Mouse (Mus musculus) spleen, adult 2 months (tissue): ENCODE measurements at regions not wholly inside any gene's neighbourhood (a gene's known extent, or its start where the extent isn't known, plus 50 kb on each side); places are given as distances from the start of the nearest gene placed in this dataset.

Experiments
- CTCF ChIP-seq: fragments of 200-500 bp; IDR thresholded peaks from 2 replicates; pipeline ENCODE4 v1.5.1; 2011; ENCODE audit warnings: mild to moderate bottlenecking, inconsistent platforms; ENCODE audit not compliant: insufficient read depth, insufficient read length, insufficient replicate concordance; ENCODE audit errors: extremely low read depth
- POLR2A ChIP-seq: fragments of 200-500 bp; IDR thresholded peaks from 2 replicates; pipeline ENCODE4 v1.6.1; 2011; ENCODE audit warnings: low read depth, low read length, inconsistent platforms

DNA sequence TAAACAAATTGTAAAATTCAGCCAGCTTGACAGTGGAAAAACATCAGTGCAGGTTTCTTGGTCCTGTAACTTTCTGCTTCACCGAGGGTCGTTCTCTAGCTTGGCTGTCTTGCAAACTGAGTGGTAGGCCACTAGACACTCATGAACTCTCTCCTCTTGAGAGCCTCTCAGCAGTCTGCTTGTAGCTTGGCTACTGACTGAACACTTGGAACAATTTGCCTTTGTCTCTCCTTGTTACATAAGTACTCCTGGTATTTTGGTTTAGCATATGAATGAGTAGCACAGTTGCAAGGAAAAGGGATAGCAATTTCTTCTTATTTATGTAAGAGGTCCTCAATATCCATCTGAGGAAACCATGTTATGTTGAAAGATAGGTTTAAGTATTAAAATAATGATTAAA is 769.6 kb upstream of the Sel1l start:
- TF ChIP-seq CTCF (no peak), POLR2A (no peak)
